Mouse (Mus musculus): ENCODE results near the gene Actg2. TPM values are rescaled to one million over a fixed set of nuclear protein-coding genes. Genes with fewer than 3 reads are reported as not detected.

The Actg2 gene
- total and polyA plus RNA-seq, 3 experiments: 1.1 to 5.6 (median 1.6) TPM

- in situ Hi-C loops (cut with MboI; ENCODE audit: low pct_ligation_motif_present, low pct_unique_long_range_greater_than_20kb, low sequenced_read_pairs): no loop called here
- H3K36me3 ChIP-seq (replicated peaks in 1 of 2; ENCODE audit: control insufficient read depth in 1 of 2, insufficient read depth in 1 of 2, low read length in 1 of 2): no peaks in the 10 kb centered on the region
- H3K27ac ChIP-seq (ENCODE audit: insufficient read depth, low read depth): no peak overlapping the region
- H3K4me1 ChIP-seq (ENCODE audit: control insufficient read depth in 1 of 2, insufficient read depth in 2 of 2): peaks cover 7 to 23% of the 10 kb centered on the region in 2 experiments
- no peak overlapping the region for H3K9ac ChIP-seq (ENCODE audit: insufficient read depth, low read depth)
- no peak overlapping the region for H3K4me2 ChIP-seq (ENCODE audit: insufficient read depth, low read depth, poor library complexity, severe bottlenecking)
- no peaks in the 10 kb centered on the region for H3K27me3 ChIP-seq (replicated peaks)
- H3K9me3 ChIP-seq (replicated peaks; ENCODE audit: low read length): no peaks in the 10 kb centered on the region
- H3K79me2 ChIP-seq (replicated peaks; ENCODE audit: control insufficient read depth, extremely low read depth, insufficient read depth, poor library complexity, severe bottlenecking): no peaks in the 10 kb centered on the region
- dilution Hi-C loops (cut with MboI; ENCODE audit: extremely low pct_ligation_motif_present, extremely low pct_unique_long_range_greater_than_20kb, low sequenced_read_pairs): no loop called here
- H3K4me3 ChIP-seq (replicated peaks in 1 of 3; ENCODE audit: low read depth in 2 of 3, low read length in 2 of 3, poor library complexity in 1 of 3): no peak overlapping the region
- TF ChIP-seq ZNF384 (IDR thresholded peaks at IDR 0.05; ENCODE audit: low read depth, low read length): no peak
- TF ChIP-seq POLR2A (IDR thresholded peaks at IDR 0.05; ENCODE audit: low read depth, low read length): no peak
- peak; percentile 48 for TF ChIP-seq SMC3 (IDR thresholded peaks at IDR 0.05; ENCODE audit: low read depth, low read length)
- peak in 1 of 2 experiments; percentile 52; a peak in 2 of 4 replicates for TF ChIP-seq CTCF (conservative IDR thresholded peaks at IDR 0.05 in 1 of 2, IDR thresholded peaks at IDR 0.05 in 1 of 2; ENCODE audit: low read depth in 2 of 2, low read length in 2 of 2)
- TF ChIP-seq JUND (conservative IDR thresholded peaks at IDR 0.05; ENCODE audit: low read depth, low read length): no peak
- TF ChIP-seq USF1 (IDR thresholded peaks at IDR 0.05; ENCODE audit: low read depth, low read length): no peak
- no peak for TF ChIP-seq JUN (IDR thresholded peaks at IDR 0.05; ENCODE audit: insufficient read depth, low read depth, low read length)
- no peak for TF ChIP-seq SIN3A (IDR thresholded peaks at IDR 0.05; ENCODE audit: low read length)
- no peak for TF ChIP-seq IRF4 (IDR thresholded peaks at IDR 0.05; ENCODE audit: low read depth, low read length)
- no peak for TF ChIP-seq NRF1 (IDR thresholded peaks at IDR 0.05; ENCODE audit: low read depth, low read length)
- peak; percentile 51 for TF ChIP-seq RAD21 (IDR thresholded peaks at IDR 0.05; ENCODE audit: low read depth, low read length)
- TF ChIP-seq MAFK (IDR thresholded peaks at IDR 0.05; ENCODE audit: insufficient replicate concordance, low read length): no peak
- no peak for TF ChIP-seq ZMIZ1 (IDR thresholded peaks at IDR 0.05; ENCODE audit: low read depth, low read length)
- TF ChIP-seq CHD1 (IDR thresholded peaks at IDR 0.05; ENCODE audit: low read depth, low read length): no peak
- no peak for TF ChIP-seq MAZ (IDR thresholded peaks at IDR 0.05; ENCODE audit: low read depth, low read length)
- DNase-seq (ENCODE audit: extremely low read depth): no peak
Observed at GRCm38 (mm10) chr6:83510210-83510609, 25.9 kb downstream of the Actg2 start.

GRCm38 (mm10) chr6:83509442-83509841 lies 26.6 kb downstream of the Actg2 start:
- Histone ChIP-seq H3K4me2 (ENCODE audit: insufficient read depth, low read depth, poor library complexity, severe bottlenecking) (no peak overlapping the region), H3K27ac (ENCODE audit: insufficient read depth, low read depth) (no peak overlapping the region), H3K79me2 (replicated peaks; ENCODE audit: control insufficient read depth, extremely low read depth, insufficient read depth, poor library complexity, severe bottlenecking) (no peaks in the 10 kb centered on the region), H3K9ac (ENCODE audit: insufficient read depth, low read depth) (no peak overlapping the region; the same call in 1 of the 2 replicates), H3K4me1 (ENCODE audit: control insufficient read depth in 1 of 2, insufficient read depth in 2 of 2) (peaks cover 10 to 31% of the 10 kb centered on the region in 2 experiments), H3K4me3 (replicated peaks in 1 of 3; ENCODE audit: low read depth in 2 of 3, low read length in 2 of 3, poor library complexity in 1 of 3) (no peak overlapping the region), H3K9me3 (replicated peaks; ENCODE audit: low read length) (no peaks in the 10 kb centered on the region), H3K27me3 (replicated peaks) (no peaks in the 10 kb centered on the region), H3K36me3 (replicated peaks in 1 of 2; ENCODE audit: control insufficient read depth in 1 of 2, insufficient read depth in 1 of 2, low read length in 1 of 2) (no peaks in the 10 kb centered on the region)
- no peak for TF ChIP-seq USF1 (IDR thresholded peaks at IDR 0.05; ENCODE audit: low read depth, low read length)
- no peak for TF ChIP-seq ETS1 (conservative IDR thresholded peaks at IDR 0.05; ENCODE audit: low read depth, low read length)
- TF ChIP-seq SMC3 (IDR thresholded peaks at IDR 0.05; ENCODE audit: low read depth, low read length): no peak; the same call in 1 of the 2 replicates
- peak in 1 of 2 experiments; percentile 19; a peak in 1 of 4 replicates for TF ChIP-seq CTCF (conservative IDR thresholded peaks at IDR 0.05 in 1 of 2, IDR thresholded peaks at IDR 0.05 in 1 of 2; ENCODE audit: low read depth in 2 of 2, low read length in 2 of 2)
- peak; percentile 9 for TF ChIP-seq RAD21 (IDR thresholded peaks at IDR 0.05; ENCODE audit: low read depth, low read length)
- no peak for TF ChIP-seq E2F4 (IDR thresholded peaks at IDR 0.05; ENCODE audit: insufficient replicate concordance, low read depth, low read length)
- TF ChIP-seq IRF4 (IDR thresholded peaks at IDR 0.05; ENCODE audit: low read depth, low read length): no peak
- no peak for TF ChIP-seq EP300 (IDR thresholded peaks at IDR 0.05; ENCODE audit: low read length)
- TF ChIP-seq GABPA (IDR thresholded peaks at IDR 0.05; ENCODE audit: insufficient replicate concordance, low read depth, low read length): no peak
- TF ChIP-seq UBTF (IDR thresholded peaks at IDR 0.05; ENCODE audit: low read depth, low read length): no peak
- no peak for TF ChIP-seq MXI1 (IDR thresholded peaks at IDR 0.05; ENCODE audit: low read depth, low read length)
- TF ChIP-seq JUN (IDR thresholded peaks at IDR 0.05; ENCODE audit: insufficient read depth, low read depth, low read length): no peak
- no peak for TF ChIP-seq RCOR1 (conservative IDR thresholded peaks at IDR 0.05; ENCODE audit: low read depth, low read length)
- no peak for DNase-seq (ENCODE audit: extremely low read depth)
- dilution Hi-C loops (cut with MboI; ENCODE audit: extremely low pct_ligation_motif_present, extremely low pct_unique_long_range_greater_than_20kb, low sequenced_read_pairs): no loop called here
- in situ Hi-C loops (cut with MboI; ENCODE audit: low pct_ligation_motif_present, low pct_unique_long_range_greater_than_20kb, low sequenced_read_pairs): loop anchor here (5.0 kb wide), 1 partner anchor 157 kb away; no protein-coding TSS in a partner anchor

All from CH12.LX (cell line).